Mouse (Mus musculus) MEL (cell line): ENCODE data around the gene Rnf220. TPM values are rescaled to one million over a fixed set of nuclear protein-coding genes. Genes with fewer than 3 reads are reported as not detected.

Experiments used
- DNase-seq: peaks from one replicate; pipeline ENCODE4 v3.0.0; 2011; ENCODE audit warnings: low read depth, low spot score
- H3K27ac ChIP-seq: 2 replicates; pipeline ENCODE4 v1.5.1; 2012; ENCODE audit warnings: low read depth, mild to moderate bottlenecking, control low read depth, low read length, moderate library complexity; ENCODE audit not compliant: control insufficient read depth
- H3K27me3 ChIP-seq, 2 experiments: fragments of 150-350 bp in 1 of 2; sonication (generic) in 1 of 2; 2 replicates each; pipeline ENCODE4 v1.6.1; 2012; ENCODE audit warnings: low read length in 2 of 2, mild to moderate bottlenecking in 2 of 2, improper control_type of control experiment in 1 of 2, moderate library complexity in 1 of 2; ENCODE audit not compliant: insufficient read depth in 2 of 2, control insufficient read depth in 1 of 2
- H3K36me3 ChIP-seq, 2 experiments: 2 replicates each; pipeline ENCODE4 v1.6.1; 2012 to 2014; ENCODE audit warnings: low read length in 2 of 2, improper control_type of control experiment in 1 of 2, inconsistent platforms in 1 of 2, mild to moderate bottlenecking in 1 of 2; ENCODE audit not compliant: insufficient read depth in 2 of 2, control insufficient read depth in 1 of 2
- H3K4me1 ChIP-seq, 2 experiments: fragments of 150-350 bp in 1 of 2; sonication (generic) in 1 of 2; 2 replicates each; pipeline ENCODE4 v1.6.1; 2012; ENCODE audit warnings: low read length in 2 of 2, improper control_type of control experiment in 1 of 2, mild to moderate bottlenecking in 1 of 2; ENCODE audit not compliant: insufficient read depth in 2 of 2, control insufficient read depth in 1 of 2
- H3K4me3 ChIP-seq, 2 experiments: fragments of 150-350 bp in 1 of 2; sonication (generic) in 1 of 2; 2 replicates each; pipeline ENCODE4 v1.5.1; 2012; ENCODE audit warnings: low read depth in 2 of 2, low read length in 2 of 2, mild to moderate bottlenecking in 2 of 2, moderate library complexity in 2 of 2, control low read depth in 1 of 2, improper control_type of control experiment in 1 of 2; ENCODE audit not compliant: control insufficient read depth in 1 of 2, insufficient read depth in 1 of 2
- H3K79me2 ChIP-seq: 2 replicates; pipeline ENCODE4 v1.6.1; 2012; ENCODE audit warnings: mild to moderate bottlenecking, low read length, moderate library complexity; ENCODE audit not compliant: control insufficient read depth, poor library complexity, insufficient read depth
- H3K9ac ChIP-seq: 2 replicates; pipeline ENCODE4 v1.6.1; 2012; ENCODE audit warnings: low read depth, mild to moderate bottlenecking, control low read depth, low read length, moderate library complexity; ENCODE audit not compliant: control insufficient read depth, poor library complexity, severe bottlenecking
- H3K9me3 ChIP-seq: fragments of 150-350 bp; sonication (generic); replicated peaks from 2 replicates; pipeline ENCODE4 v1.6.1; 2012; ENCODE audit warnings: mild to moderate bottlenecking, low read length, improper control_type of control experiment, moderate library complexity; ENCODE audit not compliant: insufficient read depth
- BHLHE40 ChIP-seq: IDR thresholded peaks from 2 replicates; pipeline ENCODE4 v1.6.1; 2012; ENCODE audit warnings: low read depth, mild to moderate bottlenecking, inconsistent platforms, low read length, improper control_type of control experiment, borderline replicate concordance
- CHD2 ChIP-seq: IDR thresholded peaks from 2 replicates; pipeline ENCODE4 v1.6.1; 2011; ENCODE audit warnings: low read length, improper control_type of control experiment
- E2F4 ChIP-seq: IDR thresholded peaks from 2 replicates; pipeline ENCODE4 v1.6.1; 2011; ENCODE audit warnings: low read depth, low read length, improper control_type of control experiment, borderline replicate concordance
- EP300 ChIP-seq, 2 experiments: IDR thresholded peaks; 2 replicates each; pipeline ENCODE4 v1.6.1; 2011; ENCODE audit warnings: improper control_type of control experiment in 2 of 2, low read length in 2 of 2, low read depth in 1 of 2, mild to moderate bottlenecking in 1 of 2
- ETS1 ChIP-seq: IDR thresholded peaks from 2 replicates; pipeline ENCODE4 v1.6.1; 2012; ENCODE audit warnings: low read depth, mild to moderate bottlenecking, inconsistent platforms, low read length, improper control_type of control experiment, moderate library complexity
- GATA1 ChIP-seq: IDR thresholded peaks from 2 replicates; pipeline ENCODE4 v1.6.1; 2011; ENCODE audit warnings: low read depth, low read length, improper control_type of control experiment
- JUND ChIP-seq: IDR thresholded peaks from 2 replicates; pipeline ENCODE4 v1.6.1; 2011; ENCODE audit warnings: low read depth, mild to moderate bottlenecking, improper control_type of control experiment, low read length
- KAT2A ChIP-seq: conservative IDR thresholded peaks from 2 replicates; pipeline ENCODE4 v1.6.1; 2012; ENCODE audit warnings: low read depth, low read length, improper control_type of control experiment, inconsistent platforms
- MAFK ChIP-seq: IDR thresholded peaks from 2 replicates; pipeline ENCODE4 v1.6.1; 2011; ENCODE audit warnings: low read depth, mild to moderate bottlenecking, low read length, improper control_type of control experiment, borderline replicate concordance
- MXI1 ChIP-seq: IDR thresholded peaks from 2 replicates; pipeline ENCODE4 v1.6.1; 2011; ENCODE audit warnings: mild to moderate bottlenecking, low read depth, low read length, improper control_type of control experiment
- MYB ChIP-seq: IDR thresholded peaks from 2 replicates; pipeline ENCODE4 v1.6.1; 2011; ENCODE audit warnings: mild to moderate bottlenecking, low read depth, low read length, improper control_type of control experiment
- MYC ChIP-seq: IDR thresholded peaks from 2 replicates; pipeline ENCODE4 v1.6.1; 2011; ENCODE audit warnings: low read depth, mild to moderate bottlenecking, low read length, improper control_type of control experiment, moderate library complexity
- NRF1 ChIP-seq: IDR thresholded peaks from 2 replicates; pipeline ENCODE4 v1.6.1; 2014; ENCODE audit warnings: low read depth, mild to moderate bottlenecking, inconsistent platforms, low read length, improper control_type of control experiment, moderate library complexity; ENCODE audit not compliant: poor library complexity, insufficient read depth, severe bottlenecking
- POLR2A ChIP-seq, 2 experiments: IDR thresholded peaks; 2 replicates each; pipeline ENCODE4 v1.6.1; 2011 to 2012; ENCODE audit warnings: low read length in 2 of 2, mild to moderate bottlenecking in 2 of 2, control low read depth in 1 of 2, improper control_type of control experiment in 1 of 2, low read depth in 1 of 2, moderate library complexity in 1 of 2; ENCODE audit not compliant: control insufficient read depth in 1 of 2, insufficient read depth in 1 of 2, poor library complexity in 1 of 2
- POLR2AphosphoS2 ChIP-seq: IDR thresholded peaks from 2 replicates; pipeline ENCODE4 v1.6.1; 2011; ENCODE audit warnings: low read length, improper control_type of control experiment
- RCOR1 ChIP-seq: IDR thresholded peaks from 2 replicates; pipeline ENCODE4 v1.6.1; 2012; ENCODE audit warnings: low read depth, mild to moderate bottlenecking, inconsistent platforms, low read length, improper control_type of control experiment
- SIN3A ChIP-seq: IDR thresholded peaks from 2 replicates; pipeline ENCODE4 v1.6.1; 2012; ENCODE audit warnings: low read length, improper control_type of control experiment, inconsistent platforms
- SMC3 ChIP-seq: IDR thresholded peaks from 2 replicates; pipeline ENCODE4 v1.6.1; 2011; ENCODE audit warnings: low read depth, low read length, improper control_type of control experiment
- USF2 ChIP-seq, 2 experiments: IDR thresholded peaks; 2 replicates each; pipeline ENCODE4 v1.6.1; 2011 to 2012; ENCODE audit warnings: improper control_type of control experiment in 2 of 2, low read length in 2 of 2, borderline replicate concordance in 1 of 2, inconsistent platforms in 1 of 2, low read depth in 1 of 2, mild to moderate bottlenecking in 1 of 2; ENCODE audit not compliant: insufficient read depth in 1 of 2
- ZC3H11A ChIP-seq: IDR thresholded peaks from 2 replicates; pipeline ENCODE4 v1.6.1; 2012; ENCODE audit warnings: low read depth, mild to moderate bottlenecking, inconsistent platforms, low read length, improper control_type of control experiment
- ZMIZ1 ChIP-seq: IDR thresholded peaks from 2 replicates; pipeline ENCODE4 v1.6.1; 2012; ENCODE audit warnings: low read depth, mild to moderate bottlenecking, inconsistent platforms, low read length, improper control_type of control experiment, moderate library complexity
- ZNF384 ChIP-seq: IDR thresholded peaks from 2 replicates; pipeline ENCODE4 v1.6.1; 2012; ENCODE audit warnings: low read depth, mild to moderate bottlenecking, inconsistent platforms, low read length, improper control_type of control experiment
- polyA plus RNA-seq, 2 experiments: library from polyadenylated mRNA; stranded (reverse) in 1 of 2; unstranded in 1 of 2; fragments of >175 nt in 1 of 2; fragments of >200 nt in 1 of 2; gene quantifications; 2 replicates each; pipeline versions ENCODE4 v1.2.1 to v1.2.4; 2012; ENCODE audit warnings: low replicate concordance in 2 of 2, low read depth in 1 of 2; ENCODE audit not compliant: insufficient read length in 2 of 2, insufficient read depth in 1 of 2, missing spikeins in 1 of 2
- total RNA-seq: library from RNA; depleted of rRNA; stranded (reverse); fragments of 300-350 nt; gene quantifications from 2 replicates; pipeline ENCODE4 v1.2.3, GENCODE M21; 2012

Rnf220 gene
- total and polyA plus RNA-seq, 3 experiments = 121 to 201 TPM; not detected in 1

DNA sequence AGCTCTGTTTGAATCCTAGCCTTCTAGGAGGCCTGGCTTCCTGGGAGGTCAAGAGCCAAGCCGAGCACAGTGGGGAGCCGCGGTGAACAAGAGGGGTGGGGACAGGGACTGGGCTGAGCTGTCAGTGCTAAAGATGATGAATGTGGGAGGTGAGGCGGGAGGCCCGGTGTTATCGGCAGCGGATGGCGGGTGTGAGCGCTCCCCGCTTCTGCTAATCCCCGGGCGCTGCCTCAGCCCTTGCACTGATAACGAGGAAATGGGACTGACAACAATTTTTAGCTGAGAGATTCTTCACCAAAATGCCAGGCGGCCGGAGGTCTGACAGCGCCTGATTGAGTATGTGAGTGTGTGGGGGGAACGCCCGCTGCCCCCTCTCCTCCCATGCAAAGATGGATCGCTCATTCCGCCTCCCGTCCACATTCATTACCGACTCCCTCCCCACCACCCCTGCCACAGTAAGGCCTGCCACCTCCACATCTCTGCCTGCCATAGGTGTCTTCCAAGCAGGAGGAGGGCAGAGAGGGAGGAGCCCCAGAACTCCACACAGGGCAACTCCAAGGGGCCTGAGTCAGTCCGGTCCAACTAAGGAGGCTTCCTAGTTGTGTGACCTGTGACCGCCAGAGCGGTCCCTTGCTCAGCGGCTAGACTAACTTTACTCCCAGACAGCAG lies 184.3 kb downstream of the Rnf220 start (continued):
- no peak for TF ChIP-seq ZNF384
- no peak for TF ChIP-seq SMC3
- peak; percentile 91 to 93 for TF ChIP-seq EP300 (IDR thresholded peaks at IDR 0.05; ENCODE audit: low read depth in 1 of 2, low read length in 2 of 2)
- TF ChIP-seq BHLHE40 = peak; percentile 38; the same call in 1 of the 2 replicates
- no peak for TF ChIP-seq KAT2A
- TF ChIP-seq POLR2A (IDR thresholded peaks at IDR 0.05; ENCODE audit: control insufficient read depth in 1 of 2, insufficient read depth in 1 of 2, low read depth in 1 of 2, low read length in 2 of 2, poor library complexity in 1 of 2) = peak in 1 of 2 experiments; percentile 31; a peak in 1 of 4 replicates
- TF ChIP-seq SIN3A = peak; percentile 82
- TF ChIP-seq CHD2 = no peak
- TF ChIP-seq MYC = 0 out of 2 replicates have a peak, but pooled peaks have one; percentile 29
- no peak for TF ChIP-seq ZMIZ1
- TF ChIP-seq GATA1 = peak; percentile 92
- TF ChIP-seq MYB = peak; percentile 66; the same call in 1 of the 2 replicates
- TF ChIP-seq ETS1 = peak; percentile 87
- TF ChIP-seq MXI1 = peak; percentile 75
- TF ChIP-seq NRF1 = no peak
- TF ChIP-seq POLR2AphosphoS2 = no peak
- TF ChIP-seq USF2 (IDR thresholded peaks at IDR 0.05; ENCODE audit: borderline replicate concordance in 1 of 2, insufficient read depth in 1 of 2, low read depth in 1 of 2, low read length in 2 of 2) = no peak
- 0 out of 2 replicates have a peak, but pooled peaks have one; percentile 29 for TF ChIP-seq MAFK

- no peaks in the 10 kb centered on the region for H3K79me2 ChIP-seq
- no peak for DNase-seq
- peaks cover 0 to 10% of the 10 kb centered on the region in 2 experiments; a peak in 2 of 4 replicates for H3K36me3 ChIP-seq
- H3K9ac ChIP-seq = peak overlapping the region; percentile 65
- peaks cover 8 to 24% of the 10 kb centered on the region in 2 experiments for H3K4me1 ChIP-seq
- TF ChIP-seq NRF1 (no peak), MYC (no peak), RCOR1 (no peak), ZC3H11A (no peak), SMC3 (no peak), JUND (no peak), E2F4 (no peak), USF2 (IDR thresholded peaks at IDR 0.05; ENCODE audit: borderline replicate concordance in 1 of 2, insufficient read depth in 1 of 2, low read depth in 1 of 2, low read length in 2 of 2) (no peak), MYB (no peak)
- peak overlapping the region; percentile 92 for H3K27ac ChIP-seq
- no peaks in the 10 kb centered on the region for H3K9me3 ChIP-seq
- H3K27me3 ChIP-seq = no peaks in the 10 kb centered on the region
- H3K4me3 ChIP-seq = peak overlapping the region; percentile 13 to 15; a peak in 3 of 4 replicates
These were observed 185.0 kb downstream of the Rnf220 start for GRCm38 (mm10) chr4:117311891-117312290.
